Mouse (Mus musculus) 3134 (cell line): ENCODE results near the gene Hcrtr1.

Experiments
- DNase-seq: peaks from one replicate; pipeline ENCODE4 v3.0.0-alpha.2; 2011; ENCODE audit warnings: low spot score; ENCODE audit not compliant: insufficient read length; ENCODE audit errors: extremely low read depth

The Hcrtr1 gene

DNA sequence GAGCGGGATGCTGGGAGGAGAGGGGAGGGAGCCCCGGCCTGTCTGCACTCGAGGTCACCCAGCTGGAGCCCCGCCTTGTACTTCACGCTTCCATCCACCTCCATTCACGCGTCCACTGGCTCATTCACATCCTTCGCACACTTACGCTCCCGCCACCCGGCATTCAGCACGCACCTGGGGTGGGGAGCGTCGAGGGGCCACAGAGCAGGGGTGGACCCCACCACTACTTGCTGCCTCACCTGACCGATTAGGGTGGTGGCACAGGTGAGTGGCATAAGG is at the start of gene Hcrtr1:
TSS of gene Hcrtr1 (minus strand) at position 146 of the 279 bp plus-strand sequence.
- no peak for DNase-seq

DNA sequence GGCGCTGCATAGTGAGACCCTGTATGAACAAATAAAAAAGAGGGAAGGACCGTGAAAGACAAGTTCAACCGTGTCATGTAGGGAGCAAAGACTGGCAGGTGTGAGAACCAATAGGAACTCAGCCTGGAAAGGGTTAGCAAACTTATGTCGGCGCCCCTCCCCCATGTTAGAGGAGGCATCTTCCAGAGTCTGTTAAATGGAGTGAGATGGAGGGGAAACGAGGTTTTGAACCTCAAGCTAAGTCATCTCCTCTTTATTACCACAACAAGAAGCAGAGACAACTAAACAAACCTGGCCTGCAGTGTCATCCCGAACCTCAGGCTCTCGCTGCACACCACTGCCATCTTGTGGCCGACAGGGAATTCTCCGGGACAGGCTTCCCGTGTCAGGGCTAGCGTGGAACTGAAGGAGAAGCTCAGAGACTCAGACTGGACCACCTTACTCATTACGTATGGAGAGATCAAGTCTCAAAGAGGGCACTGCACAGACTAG is 49.7 kb upstream of the Hcrtr1 start:
- peak; percentile 61 for DNase-seq

DNA sequence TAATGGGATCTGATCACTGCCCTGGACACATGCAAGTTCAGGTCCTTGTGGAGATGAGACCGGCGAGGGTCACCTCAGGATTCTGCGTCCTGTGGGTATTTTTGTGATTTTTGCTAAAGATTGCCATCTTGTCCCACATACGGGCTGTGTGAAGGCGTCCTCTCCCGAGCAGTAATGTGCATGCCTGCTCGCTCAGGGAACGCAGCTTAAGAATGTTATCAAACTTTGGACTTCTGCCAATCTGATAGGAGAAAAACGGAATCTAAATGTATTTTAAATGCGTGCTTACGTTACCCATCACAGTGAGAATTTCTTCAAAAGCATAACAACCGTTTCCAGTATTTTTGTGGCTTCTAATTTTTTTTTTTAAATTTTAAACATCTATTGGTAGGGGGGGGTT is 47.7 kb upstream of the Hcrtr1 start:
- no peak for DNase-seq

DNA sequence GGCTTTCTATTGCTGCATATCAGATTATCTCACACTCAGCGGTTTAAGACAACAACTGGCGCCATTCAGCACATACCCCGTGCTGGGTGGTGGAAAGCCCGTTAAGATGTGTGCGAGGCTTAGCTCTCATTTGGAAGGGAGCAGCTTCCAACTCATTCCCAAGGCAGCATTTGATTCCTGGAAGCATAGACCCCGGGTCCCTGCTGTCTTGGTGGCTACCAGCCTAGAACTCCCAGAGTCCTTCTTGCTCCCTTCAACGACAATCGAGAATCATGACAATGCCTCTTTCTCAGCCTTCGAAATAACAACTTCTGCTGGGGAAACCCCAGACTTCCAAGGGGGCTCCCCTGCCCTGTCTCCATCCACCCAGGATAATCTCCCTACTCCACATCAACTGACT is 47.3 kb upstream of the Hcrtr1 start:
- DNase-seq: no peak

DNA sequence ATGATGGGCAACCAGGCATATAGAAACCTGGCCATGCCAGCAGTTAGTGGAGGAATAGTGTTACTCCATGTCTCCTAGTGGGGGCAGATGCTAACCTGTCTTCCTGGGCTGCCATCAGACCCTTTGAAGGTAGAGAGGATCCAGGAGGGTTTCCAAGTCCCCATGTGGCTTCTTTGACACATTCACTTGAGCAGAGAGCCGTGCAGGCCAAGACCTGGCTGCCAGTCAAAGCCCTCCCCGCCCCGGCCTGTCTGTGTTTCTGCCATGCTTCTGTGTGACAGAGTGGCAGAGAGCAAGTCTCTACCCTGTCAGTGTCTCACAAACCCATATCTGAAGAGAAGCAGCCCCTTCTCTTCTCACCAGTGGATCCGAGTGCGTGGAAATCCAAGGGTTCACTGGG is 44.7 kb upstream of the Hcrtr1 start:
- DNase-seq: no peak

DNA sequence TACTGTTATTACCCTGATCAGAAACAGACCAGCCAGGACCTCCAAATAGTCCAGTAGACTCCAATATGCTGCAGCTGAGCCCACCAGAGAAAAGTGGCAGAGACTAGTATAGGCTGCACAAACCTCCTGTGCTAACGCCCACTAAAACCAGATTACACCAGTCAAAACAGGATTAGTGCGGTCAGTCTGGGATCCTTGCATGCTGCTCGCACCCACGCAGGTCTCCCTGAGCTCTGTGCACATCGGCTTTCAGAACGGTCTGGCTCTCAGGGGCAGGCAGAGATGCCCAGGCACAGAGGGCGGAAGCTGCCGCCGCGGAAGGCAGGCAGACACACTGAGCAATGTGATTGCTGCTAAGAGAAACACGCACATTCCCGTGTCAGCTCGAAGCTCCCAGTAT is 43.9 kb upstream of the Hcrtr1 start:
- DNase-seq: no peak

DNA sequence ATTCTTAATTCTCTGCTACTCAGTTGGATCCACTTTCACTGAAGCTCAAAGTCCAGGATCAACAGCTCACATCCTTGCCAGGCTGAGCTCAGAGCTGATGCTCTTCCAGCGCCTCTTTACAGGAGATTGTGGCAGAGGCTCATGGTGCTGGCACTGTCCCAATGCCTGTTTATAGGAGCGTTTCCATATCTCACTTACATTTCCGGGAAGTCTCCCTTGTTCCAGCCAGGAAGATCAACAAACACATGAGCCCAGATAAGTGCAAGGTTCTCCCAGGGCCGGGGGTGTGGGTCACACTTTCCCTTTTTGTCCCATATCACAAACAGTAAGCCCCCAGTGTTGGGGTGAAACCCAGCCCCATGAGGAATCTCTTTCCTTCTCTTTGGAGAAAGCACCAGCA is 42.7 kb upstream of the Hcrtr1 start:
- no peak for DNase-seq

DNA sequence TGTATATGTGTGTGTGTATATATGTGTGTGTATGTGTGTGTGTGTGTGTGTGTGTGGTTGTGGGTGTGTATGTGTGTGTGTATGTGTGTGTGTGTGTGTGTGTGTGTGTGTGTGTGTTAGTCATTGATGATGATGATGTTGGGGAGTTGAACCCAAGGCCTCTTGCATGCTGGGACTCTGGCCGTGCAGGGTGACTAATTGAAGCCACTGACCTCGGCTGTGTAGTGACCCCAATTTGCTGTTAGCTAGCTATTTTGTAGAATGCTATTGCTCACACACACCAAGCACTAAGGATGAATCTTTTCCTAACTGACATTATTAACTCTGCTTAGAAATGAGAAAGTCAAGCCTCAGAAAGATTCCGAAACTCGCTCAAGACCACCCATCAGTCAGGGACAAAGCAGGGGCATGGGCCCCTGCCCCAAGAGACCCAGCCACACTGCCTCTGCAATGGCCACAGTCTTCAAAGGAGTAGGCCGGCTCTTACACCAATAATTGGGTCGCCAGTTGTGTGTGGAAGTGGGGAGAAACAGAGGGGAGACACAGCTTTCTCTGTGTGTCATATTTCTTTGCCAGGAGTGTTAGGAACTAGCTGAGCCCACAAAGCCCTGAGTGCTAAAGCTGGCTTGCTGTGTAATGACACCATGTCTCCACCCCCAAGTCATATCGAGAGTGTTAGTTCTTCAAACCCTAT is 41.9 kb upstream of the Hcrtr1 start:
- DNase-seq: no peak

DNA sequence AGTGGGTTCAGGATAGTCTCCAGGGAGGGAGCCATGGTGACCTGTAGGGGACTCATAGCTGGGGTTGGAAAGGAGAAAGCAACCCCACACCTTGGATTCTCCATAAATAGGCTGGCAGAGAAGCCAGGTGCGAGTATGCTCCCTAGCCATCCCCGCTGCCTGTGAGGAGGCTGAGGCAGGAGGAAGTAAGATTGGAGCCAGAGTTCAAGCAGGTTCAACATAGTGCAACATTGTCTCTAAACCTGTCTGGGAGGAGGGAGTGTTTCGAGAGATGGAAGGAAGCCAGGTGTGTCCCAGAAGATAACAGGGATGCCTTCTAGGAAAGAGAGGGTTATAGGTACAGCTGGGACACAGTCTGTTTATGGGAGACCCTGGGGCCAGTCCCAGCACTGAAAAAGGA is 40.7 kb upstream of the Hcrtr1 start:
- DNase-seq: no peak

DNA sequence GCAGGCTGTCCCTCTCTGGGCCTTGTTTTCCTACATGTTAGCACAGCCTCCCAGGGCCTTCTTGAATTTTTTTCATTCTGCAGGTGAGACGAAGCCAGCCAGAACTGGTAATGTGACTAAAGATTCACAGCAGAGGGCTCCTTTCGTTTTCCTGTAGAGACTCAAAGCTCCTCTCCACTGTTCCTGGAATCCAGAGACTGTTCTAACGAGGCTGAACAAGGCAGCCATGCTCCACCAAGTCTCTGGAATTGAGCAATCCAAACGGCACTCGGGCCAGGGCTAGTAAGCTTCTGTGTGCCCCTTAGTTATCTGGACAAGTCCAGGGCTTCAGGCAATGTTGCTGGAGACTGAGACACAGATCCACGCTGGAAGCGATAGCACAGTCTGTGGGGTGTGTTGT is 38.4 kb upstream of the Hcrtr1 start:
- no peak for DNase-seq

DNA sequence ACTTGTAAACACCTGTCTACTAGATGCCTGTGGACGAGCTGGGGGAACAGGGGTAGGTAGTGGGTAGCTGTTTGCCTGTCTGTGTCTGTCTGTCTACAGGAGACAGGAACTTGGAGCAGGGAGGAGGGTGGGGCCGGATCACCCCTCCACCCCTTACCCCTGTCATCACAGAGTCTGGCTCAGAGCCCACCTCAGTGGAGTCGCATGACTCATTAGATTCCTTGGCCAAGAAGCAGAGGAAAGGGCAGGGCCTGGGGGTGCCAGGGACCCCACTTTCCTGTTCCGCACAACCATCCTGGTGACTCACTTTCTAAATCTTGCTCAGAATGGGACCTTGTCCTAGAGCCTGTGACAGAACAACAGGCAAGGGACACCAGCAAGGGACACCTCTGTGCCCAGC is 37.9 kb upstream of the Hcrtr1 start:
- peak; percentile 79 for DNase-seq

DNA sequence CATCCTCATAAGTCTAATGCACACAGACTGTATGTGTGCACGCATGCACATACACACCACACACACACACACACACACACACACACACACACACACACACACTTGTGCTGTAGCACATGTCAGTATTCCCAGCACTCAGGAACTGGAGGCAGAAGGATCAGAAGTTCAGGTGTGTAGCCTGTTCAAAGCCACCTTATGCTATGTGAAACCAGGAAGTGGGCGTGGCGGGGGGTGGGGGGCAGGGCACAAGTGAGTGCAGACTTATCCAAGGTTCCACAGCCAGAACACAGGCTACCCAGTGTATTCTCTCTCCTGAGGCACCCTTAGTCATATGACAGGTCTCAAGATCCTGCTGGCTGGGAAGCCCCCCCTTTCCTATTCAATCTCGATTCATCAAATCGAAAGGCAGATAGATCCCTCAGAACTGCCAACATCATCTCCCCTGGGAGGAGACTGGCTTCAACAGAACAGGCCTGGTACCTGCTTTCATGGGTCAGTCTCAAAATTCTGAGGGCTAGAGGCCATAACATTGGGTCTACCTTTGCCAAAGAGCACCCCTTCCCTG is 37.1 kb upstream of the Hcrtr1 start:
- DNase-seq: peak; percentile 47

DNA sequence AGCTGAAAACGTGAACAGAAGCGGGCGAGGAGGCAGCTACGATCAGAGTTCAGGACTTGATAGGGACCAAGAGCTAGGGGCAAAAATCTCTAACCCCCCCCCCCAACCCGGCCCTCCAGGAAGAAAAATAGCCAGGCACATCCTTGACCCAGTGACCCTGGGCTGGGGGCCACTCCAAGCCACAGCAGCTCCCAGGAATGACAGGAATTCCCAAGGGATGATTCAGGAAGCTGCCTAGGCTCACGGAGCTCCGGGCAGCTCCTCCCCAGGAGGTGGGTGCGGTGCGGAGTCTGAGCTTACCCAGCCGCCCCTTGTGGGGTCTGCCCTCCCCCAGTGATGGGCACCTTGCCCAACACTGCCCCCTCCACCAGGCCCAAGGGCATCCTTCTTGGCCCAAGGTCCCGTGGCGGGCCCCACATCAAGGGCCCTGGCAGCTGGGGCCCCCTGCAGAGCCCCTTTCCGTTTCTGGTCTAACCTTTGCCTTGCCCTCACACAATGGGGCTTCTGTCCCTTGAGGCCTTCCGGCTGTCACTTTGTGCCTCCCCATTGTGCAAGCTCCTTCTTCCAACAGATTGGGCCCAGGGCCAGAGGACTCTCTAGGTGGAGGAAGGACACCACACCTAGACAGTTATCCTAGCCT is 36.0 kb upstream of the Hcrtr1 start, which contains the start of gene Tinagl1:
TSS of gene Tinagl1 (minus strand) at position 51 of the 640 bp plus-strand sequence.
- DNase-seq: peak; percentile 84

DNA sequence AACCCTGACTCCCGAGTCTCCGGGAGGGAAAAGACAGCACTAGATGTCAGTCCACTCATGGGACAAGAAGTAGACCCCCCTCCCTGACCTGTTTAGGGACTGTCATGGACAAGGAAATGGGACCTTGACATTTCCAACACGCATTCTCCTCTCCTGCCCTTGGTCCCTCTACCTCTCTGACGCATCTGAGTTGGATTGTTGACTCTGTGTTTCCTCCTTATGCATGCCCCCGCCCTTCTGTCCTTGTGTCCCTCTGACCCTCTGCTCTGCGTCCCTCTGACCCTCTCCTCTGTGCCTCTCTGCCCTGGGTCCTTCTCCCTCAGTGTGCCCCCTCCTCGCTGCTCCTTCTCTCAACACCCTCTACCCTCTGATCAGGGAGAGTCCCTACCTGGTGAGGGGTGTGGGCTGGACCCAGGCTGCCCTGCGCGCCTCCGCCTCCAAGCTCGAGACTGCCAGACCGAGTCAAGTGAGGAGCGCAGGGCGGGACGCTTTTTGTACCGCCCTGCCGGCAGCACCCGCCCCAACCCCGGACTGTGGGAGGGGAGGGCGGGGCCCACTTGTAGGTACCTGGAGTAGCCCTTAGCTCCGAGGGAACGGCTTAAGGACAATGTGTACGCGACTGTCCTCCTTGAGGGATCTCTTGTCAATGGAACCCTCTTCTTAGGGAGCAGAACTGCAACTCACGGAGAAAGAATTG is 35.3 kb upstream of the Hcrtr1 start:
- peak; percentile 89 for DNase-seq

DNA sequence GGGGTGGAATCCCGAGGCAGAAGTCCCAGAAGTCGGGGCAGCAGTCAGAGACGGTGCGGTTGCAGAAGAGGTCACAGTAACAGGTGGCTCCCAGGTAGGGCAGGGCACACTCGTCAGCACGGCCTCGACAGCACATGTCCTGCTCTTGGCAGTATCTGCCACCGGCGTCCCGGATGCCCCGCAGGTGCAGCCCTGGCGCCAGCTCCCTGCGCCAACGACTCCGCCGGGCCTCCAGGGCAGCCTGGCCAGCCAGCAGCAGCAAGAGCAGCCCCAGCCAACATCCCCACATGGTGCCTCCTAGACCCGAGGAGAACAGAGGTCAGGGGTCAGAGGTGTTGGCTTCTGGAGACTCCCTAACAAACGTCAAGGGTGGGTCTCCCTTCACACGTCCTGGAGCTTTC is 34.8 kb upstream of the Hcrtr1 start:
- DNase-seq: peak; percentile 44

DNA sequence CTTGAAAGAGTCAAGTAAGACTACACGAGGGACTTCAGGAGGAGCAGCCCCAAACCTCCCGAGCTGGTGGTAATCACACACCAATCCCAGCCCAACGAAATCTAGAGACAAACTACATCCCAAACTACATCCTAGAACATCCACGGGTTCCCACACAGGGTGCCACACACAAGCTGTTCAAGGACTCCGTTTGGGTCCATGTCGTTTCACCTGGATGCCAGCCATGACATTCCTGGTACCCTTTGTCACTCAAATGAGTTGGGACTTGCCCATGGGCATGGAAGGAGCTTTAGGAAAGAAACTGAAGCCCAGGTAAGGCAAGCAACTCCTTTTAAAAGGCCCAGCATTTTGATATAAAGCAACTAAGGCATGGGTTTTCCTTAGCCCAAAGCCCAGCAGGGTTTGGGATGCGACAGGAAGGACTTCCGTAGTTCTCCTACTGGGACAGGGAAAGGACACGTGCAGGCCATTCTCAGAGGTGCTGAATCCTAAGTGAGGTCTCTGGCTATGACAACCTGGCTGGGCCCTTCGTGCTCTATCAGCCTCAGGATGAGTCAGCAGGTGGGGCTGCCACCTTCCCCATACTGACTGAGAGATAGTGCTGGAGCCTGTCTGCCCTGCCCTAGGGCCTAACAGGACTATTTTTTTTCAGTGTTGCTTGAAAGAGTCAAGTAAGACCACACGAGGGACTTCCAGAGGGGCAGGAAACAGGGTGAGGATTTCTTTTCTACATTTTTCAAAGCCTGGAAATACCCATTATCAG is 34.1 kb upstream of the Hcrtr1 start:
- DNase-seq: no peak

DNA sequence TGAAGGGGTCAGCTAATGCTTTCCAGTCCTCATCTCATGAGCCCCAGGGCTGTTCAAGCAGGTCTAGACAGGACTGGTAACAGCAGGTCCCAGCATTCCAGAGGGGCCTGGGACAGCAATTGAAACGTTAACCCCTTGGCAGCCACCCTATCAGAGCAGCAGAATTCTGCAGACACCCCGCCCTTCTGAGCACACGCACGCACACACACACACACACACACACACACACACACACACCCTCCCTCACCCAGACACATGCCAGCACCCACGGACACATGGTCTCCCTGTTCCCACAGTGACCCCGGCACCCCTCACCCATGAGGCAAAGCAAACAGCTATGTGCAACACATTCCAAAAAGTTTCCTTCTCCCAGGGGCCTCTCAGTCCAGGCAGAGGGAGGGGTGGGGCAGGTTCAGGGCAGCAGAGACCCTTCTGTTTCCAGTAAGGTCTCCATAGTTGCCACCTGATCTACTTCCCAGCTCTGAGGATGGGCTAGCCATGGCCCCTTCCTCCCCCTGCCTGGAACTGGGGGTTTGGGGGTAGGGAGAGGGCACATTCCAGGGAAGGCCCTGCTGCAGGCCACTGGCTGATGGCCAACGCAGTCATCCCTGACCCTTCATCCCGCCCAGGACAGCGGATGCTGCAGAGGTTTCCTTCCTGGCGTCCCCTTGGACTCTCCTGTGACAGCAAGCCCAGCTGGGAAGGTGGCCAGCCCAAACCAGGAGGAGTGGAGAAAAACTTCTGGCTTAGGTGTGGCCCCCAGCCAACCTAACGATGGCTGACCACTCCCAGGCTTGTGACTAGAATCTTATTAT is 33.0 kb upstream of the Hcrtr1 start:
- DNase-seq: peak; percentile 81

DNA sequence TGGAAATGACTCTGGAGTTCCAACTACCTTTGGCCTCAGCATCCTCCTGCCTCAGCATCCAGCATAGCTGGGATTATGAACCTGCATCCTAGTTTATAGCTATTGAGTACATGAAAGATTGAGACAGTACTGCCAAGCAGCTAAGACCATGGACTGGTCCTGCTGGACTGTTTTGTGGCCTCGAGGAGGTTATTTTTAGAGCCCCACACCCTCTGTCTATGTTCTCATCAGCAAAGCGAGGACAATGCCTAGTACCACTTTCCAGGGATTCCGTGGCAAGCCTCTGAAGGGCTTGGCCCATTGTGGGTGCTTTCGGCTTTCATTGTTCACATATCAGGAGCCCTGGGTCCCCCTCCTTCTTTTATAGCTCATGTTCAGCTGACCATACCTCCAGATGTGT is 31.2 kb upstream of the Hcrtr1 start:
- no peak for DNase-seq

DNA sequence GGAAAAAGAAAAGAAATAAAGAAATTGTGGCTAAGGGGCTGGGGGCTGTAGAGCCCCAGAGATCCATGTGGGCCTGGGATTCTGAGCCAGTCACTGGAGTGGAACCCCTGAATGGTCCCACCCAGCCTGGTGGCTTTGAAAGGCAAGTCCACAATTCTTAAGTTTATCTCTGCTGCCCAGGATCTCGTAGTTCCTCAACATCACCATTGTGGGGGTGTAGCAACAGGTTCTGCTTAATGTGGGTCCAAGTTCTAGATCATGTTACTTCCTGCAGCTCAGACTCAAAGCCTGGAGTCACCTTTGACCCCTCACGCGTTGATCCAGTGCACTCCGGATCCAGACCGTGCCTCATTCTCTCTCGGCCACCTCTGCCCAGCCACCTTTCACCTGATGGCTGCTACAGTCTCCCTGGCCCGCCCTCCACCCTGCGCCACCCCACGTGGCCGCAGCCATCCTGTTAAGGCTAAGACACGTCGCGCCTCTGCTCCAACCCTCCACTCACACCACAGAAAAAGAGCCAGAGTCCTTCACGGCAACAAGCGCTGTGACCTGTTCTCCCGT is 30.3 kb upstream of the Hcrtr1 start:
- DNase-seq: no peak
